Mouse (Mus musculus) lung, postnatal 14 days (tissue): ENCODE results near the gene Tmem170.

ENCODE experiments used
- DNase-seq: peaks from one replicate; pipeline ENCODE4 v3.0.0; 2021

Gene Tmem170

GRCm38 (mm10) chr8:111876355-111876948 is at the start of gene Tmem170:
Gene Tmem170 (minus strand): TSS chr8:111876750.
- DNase-seq: peak; percentile 99

GRCm38 (mm10) chr8:111924976-111925375 is 48.4 kb upstream of the Tmem170 start:
- DNase-seq: no peak

DNA sequence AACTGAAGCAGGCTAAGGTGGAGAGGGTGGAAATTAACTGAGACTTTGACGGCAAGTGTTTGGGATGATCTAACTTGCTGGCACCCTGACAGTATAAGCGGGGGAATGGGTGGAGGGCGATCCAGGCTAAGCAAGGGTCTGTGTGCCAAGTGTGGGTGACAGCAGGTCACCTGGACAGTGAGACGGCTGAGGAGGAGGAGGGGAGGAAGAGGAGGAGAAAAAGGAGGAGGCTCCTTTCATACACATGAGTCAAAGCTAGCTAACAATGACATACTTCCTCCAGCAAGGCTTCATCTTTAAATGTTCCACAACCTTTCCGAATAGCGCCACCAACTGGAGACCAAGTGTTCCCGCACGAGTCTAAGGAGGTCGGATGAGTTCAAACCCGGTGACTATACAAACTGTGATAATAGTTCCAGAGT is 46.8 kb upstream of the Tmem170 start:
- DNase-seq: peak; percentile 78

- DNase-seq: no peak
Observed at GRCm38 (mm10) chr8:111920971-111921370, 44.4 kb upstream of the Tmem170 start.

- no peak for DNase-seq
Observed at GRCm38 (mm10) chr8:111919663-111920062, 43.1 kb upstream of the Tmem170 start.

GRCm38 (mm10) chr8:111912860-111913432 is 36.4 kb upstream of the Tmem170 start:
- DNase-seq: no peak

DNA sequence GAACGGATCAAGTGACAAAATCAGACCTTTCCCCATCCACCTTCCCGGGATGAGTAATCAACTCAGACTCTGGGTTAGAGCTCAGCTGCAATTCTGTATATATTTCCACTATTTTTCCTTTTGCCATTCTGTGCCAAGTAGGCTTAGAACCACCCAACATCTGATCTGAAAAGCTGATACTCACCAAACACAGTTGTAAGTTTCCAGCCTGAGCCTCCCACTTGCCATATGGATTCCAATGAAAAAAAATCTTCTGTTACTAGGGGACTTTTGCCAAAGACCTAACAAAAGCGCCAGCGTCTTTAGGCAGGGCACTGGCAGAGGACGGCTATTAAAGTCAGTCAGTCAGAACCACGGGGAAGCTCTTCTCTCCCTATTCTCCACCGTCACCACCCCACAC is 35.0 kb upstream of the Tmem170 start:
- no peak for DNase-seq

DNA sequence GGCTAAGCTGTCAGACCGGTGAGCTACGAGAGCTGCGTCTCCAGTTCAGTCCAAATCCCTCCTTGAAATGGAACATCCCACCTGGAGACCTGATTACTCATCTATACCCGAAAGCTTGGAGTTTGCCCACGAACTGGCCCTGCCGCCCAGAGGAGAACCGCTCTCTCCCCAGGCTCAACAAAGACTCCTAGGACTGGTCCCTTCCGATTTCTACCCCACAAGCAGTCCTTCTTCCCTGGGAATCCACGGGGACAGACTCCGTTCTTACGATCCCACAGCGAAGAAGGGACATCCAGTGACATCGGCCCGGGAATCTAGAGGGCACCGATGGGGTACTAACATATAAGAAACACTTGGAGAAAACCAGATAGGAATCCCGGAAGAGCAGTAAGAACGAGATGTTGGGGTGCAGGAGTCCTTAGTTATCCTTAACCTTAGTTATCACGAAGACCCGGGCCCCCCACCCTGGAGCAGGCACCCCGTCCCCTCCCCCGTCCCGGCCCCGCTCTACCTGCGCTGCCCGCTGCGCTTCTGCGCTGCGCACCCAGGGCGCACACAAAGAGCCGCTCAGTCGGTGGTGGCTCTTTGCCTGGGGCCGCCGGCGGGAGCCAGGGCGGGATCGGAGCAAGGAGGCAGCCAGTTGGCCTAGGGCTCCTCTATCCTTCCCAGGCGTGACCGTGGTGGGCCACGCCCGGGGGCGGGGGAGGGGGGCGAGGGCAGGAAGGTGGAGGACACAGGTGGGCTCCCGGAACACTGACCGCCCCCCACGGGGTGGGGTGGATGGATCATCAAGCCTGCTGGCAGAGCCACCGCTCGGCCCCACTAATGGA is 33.3 kb upstream of the Tmem170 start, which contains the start of gene Chst5:
Gene Chst5 (minus strand): TSS at position 827 of the 830 bp plus-strand sequence.
- DNase-seq: no peak

DNA sequence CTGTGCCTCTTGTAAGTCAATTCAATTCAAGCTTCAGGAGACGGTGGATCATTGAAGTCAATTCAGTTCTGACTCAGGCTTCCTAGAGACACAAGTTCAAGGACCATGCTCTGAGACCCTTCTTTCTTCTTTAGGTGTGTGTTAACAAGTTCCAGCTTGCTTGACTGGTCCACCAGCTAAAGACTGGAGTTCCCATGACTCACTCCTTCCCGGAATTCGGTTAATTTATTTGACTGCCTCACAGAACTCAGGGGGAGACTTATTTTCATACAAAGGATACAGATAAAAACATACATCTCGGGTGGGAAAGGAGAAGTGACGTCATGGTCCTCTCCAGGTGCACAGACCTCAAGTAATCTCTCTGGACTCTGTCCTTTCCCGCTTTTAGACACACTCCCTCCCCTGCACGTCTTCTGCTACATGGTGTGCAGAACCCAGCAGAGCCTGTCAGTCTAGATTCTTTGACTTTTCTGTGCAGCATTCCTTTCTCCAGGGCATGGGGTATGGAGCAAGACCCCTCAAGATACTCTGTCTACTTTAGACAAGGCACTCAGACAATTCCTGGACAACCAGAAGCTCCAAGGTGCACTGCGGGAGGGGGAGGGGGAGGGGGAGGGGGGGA is 29.1 kb upstream of the Tmem170 start:
- no peak for DNase-seq

GRCm38 (mm10) chr8:111902080-111902479 is 25.5 kb upstream of the Tmem170 start:
- no peak for DNase-seq

- no peak for DNase-seq
Observed at GRCm38 (mm10) chr8:111898586-111898985, 22.0 kb upstream of the Tmem170 start.

- DNase-seq: no peak
Observed at GRCm38 (mm10) chr8:111894955-111895354, 18.4 kb upstream of the Tmem170 start.

- no peak for DNase-seq
Observed at GRCm38 (mm10) chr8:111892615-111893014, 16.1 kb upstream of the Tmem170 start.

DNA sequence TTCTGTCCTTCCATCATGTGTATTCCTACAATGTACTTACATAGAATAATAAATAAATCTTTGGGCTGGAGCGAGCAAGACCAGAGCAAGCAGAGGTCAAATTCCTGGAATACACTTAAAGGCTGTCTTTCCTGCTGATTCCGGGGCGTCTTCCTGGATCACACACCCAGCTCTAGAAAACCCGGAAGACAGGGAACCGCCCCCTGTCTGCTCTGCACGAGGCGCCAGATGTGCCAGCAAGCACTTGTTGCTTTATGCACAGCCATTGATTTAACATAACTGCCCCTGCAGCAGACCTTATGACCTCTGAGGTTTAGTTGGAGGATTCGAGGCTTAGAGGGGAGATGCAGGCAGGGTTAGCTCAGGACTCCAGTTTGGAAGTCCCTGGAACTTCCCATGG is 15.4 kb upstream of the Tmem170 start:
- DNase-seq: no peak

DNA sequence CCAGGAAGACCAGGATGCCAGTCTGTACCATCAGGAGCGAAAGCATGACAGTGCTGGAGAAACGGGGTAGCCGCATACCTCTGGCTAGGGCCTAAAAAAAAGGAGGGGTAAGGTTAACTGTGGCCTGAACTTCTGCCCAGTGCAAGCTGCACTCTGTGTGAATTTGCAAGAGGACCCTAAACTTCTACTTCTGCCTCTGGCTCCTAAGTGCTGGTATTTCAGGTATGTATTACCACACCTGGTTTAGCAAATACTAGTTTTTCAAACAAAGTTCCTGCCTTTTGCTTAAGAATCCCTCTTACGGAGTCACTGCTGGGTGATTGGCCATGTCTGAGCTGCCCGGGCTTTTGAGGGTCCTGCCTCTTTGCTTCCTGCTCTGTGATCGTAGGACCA is 14.4 kb upstream of the Tmem170 start:
- DNase-seq: no peak

DNA sequence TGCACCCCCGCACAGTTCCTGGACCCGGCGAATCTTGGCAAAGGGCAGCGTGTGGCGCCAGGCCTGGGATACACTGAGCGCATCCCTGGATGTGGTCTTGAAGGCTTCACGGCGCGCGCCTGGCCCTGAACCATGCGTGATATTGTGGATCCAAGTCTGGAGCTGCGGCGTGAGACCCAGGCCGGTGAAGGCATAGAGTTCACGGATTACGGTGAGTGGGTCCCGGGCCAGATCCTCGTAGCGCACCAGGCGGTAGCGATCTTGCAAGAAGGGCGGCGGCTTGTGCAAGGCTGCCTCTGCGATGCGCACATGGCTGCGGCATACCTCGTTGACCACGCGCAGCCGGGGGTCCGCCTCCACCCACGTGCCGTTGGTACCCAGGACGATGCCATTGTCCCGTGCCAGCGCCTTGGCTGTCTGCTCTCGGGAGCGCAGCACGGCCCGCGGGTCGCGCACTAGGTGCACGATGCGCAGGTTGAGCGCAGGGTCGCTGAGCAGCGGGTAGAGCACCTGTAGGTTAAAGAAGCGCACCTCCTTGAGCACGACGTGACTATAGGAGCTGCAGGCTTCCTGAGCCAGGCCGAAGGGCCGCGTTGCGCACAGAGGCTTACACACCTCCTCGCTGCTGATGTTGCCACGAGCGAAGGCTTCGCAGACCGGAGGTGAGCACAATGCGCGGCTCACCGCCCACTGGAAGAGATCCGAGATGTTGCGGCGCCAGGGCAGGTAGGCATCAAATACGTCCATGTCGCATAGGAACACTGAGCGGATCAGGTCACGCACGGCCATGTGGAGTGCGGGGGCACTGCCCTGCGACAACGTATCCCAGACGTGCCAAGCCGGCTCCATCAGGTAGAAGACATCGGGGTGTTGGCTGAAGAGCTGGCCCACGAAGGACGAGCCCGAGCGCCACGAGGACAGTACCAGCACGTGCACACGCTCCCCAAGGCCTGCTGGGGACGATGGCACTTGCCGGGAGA is 13.7 kb upstream of the Tmem170 start:
- DNase-seq: no peak

DNA sequence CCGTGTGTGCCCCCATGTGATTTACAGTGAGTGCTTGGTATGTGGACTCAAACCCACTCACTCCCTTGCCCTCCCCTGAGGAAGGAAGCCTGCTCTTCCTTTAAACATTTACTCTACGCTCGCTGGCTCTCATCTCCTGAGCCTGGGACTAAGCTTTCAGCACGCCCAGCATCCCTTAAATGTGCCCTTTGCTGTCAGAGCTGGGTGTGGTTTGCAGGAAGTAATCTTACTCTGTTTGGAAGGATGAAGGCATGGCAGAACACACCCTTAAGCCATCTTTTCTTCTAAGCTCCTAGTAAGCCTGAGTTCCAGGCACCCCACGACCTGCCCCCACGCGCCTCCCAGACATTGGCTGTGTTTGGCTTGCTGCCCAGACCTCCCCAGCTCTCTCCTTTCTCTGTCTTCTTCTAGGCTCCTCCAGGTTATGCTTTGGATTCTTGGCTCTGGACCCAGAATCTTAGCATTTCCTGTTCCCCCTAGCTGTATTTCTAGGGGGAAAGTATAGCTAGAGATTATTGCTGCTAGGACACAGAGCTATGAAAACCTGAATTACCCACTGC is 11.6 kb upstream of the Tmem170 start:
- DNase-seq: no peak

GRCm38 (mm10) chr8:111887479-111887878 is 10.9 kb upstream of the Tmem170 start:
- DNase-seq: no peak

DNA sequence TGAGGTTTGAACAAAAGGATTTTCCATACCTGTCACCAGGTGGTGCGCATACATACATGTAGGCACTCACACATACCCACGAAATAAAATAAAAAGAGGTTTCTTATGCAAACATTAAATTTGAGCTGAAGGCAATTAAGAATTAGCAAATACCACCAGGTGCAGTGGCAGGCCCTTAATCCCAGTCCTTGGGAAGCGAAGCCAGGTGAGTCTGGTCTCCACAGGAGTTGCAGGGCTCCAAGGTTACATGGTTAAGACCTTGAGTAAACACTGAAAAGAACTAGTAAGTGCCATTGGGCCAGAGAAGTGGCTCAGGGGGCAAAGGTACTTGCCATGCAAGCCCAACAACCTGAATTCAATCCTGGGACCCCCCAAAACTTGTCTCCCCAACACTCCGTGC is 7.1 kb upstream of the Tmem170 start:
- DNase-seq: no peak

GRCm38 (mm10) chr8:111881591-111881990 is 5.0 kb upstream of the Tmem170 start:
- peak; percentile 71 for DNase-seq

- DNase-seq: no peak
Observed at GRCm38 (mm10) chr8:111877711-111878110, 1.2 kb upstream of the Tmem170 start.

DNA sequence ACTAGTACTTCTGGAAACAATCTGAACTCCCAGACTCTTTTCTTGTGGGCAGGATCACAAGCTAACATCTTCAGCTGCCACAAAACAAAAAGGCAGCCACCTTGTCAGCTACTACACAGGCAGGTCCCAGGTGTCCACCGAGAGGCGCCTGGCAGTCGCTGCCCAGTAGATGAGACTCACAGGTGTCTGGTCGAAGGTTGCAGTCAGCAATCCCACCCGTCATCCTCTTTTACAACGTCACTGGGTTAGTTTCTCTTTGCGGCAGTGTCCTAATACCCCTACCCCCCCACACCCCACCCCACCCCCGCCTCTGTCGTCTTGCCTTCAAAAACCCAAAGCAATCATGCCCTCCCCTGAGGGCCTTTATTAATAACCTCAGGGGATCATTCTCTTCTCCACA is 792 bp downstream of the Tmem170 start:
- no peak for DNase-seq
